Mouse (Mus musculus) limb, embryonic 11.5 days (tissue): ENCODE data around the gene Grip2. TPM values are rescaled to one million over a fixed set of nuclear protein-coding genes. Genes with fewer than 3 reads are reported as not detected.

Experiments used
- ATAC-seq: fragments of 200-750 bp; cut with Nextera tagmentation; 2 replicates; pipeline ENCODE4 v1.8.0; 2017; ENCODE audit warnings: low read depth; ENCODE audit not compliant: insufficient number of reproducible peaks, low FRiP score, low TSS enrichment
- DNase-seq: peaks from one replicate; pipeline ENCODE4 v3.0.0-alpha.2; 2015; ENCODE audit warnings: low spot score
- H3K27ac ChIP-seq: fragments of 300-500 bp; sonication (generic); replicated peaks from 2 replicates; pipeline ENCODE4 v1.5.1; 2014; ENCODE audit warnings: low read depth, mild to moderate bottlenecking, low read length
- H3K27me3 ChIP-seq: fragments of 300-500 bp; sonication (generic); 2 replicates; pipeline ENCODE4 v1.6.1; 2014; ENCODE audit warnings: mild to moderate bottlenecking, low read length, mixed read lengths; ENCODE audit not compliant: control insufficient read depth, insufficient read depth
- H3K36me3 ChIP-seq: fragments of 300-500 bp; sonication (generic); 2 replicates; pipeline ENCODE4 v1.6.1; 2014; ENCODE audit warnings: mild to moderate bottlenecking, low read length, moderate library complexity, mixed read lengths; ENCODE audit not compliant: control insufficient read depth, insufficient read depth
- H3K4me1 ChIP-seq: fragments of 300-500 bp; sonication (generic); 2 replicates; pipeline ENCODE4 v1.6.1; 2014; ENCODE audit warnings: low read length, mixed read lengths; ENCODE audit not compliant: control insufficient read depth, insufficient read depth
- H3K4me2 ChIP-seq: fragments of 300-500 bp; sonication (generic); 2 replicates; pipeline ENCODE4 v1.6.1; 2014; ENCODE audit warnings: low read depth, mild to moderate bottlenecking, moderate library complexity; ENCODE audit not compliant: severe bottlenecking
- H3K4me3 ChIP-seq: fragments of 300-500 bp; sonication (generic); 2 replicates; pipeline ENCODE4 v1.5.1; 2014; ENCODE audit warnings: low read depth, low read length
- H3K9ac ChIP-seq: fragments of 300-500 bp; sonication (generic); 2 replicates; pipeline ENCODE4 v1.6.1; 2014; ENCODE audit warnings: mild to moderate bottlenecking, low read length
- H3K9me3 ChIP-seq: fragments of 300-500 bp; sonication (generic); 2 replicates; pipeline ENCODE4 v1.6.1; 2016; ENCODE audit warnings: low read length; ENCODE audit not compliant: control insufficient read depth
- WGBS: fragments of 180-500 bp; shearing (Covaris S2); extraction: QIAGEN DNeasy Blood & Tissue Kit; methylation state at CpG from one replicate; pipeline ENCODE4 v1.1.7; 2014; 5-methylcytosine and 5-hydroxymethylcytosine counted together
- polyA plus RNA-seq: library from polyadenylated mRNA; unstranded; fragments of >200 nt; fragmentation: Nextera tagmentation; extraction: Ambion mirVana; gene quantifications from 2 replicates; pipeline ENCODE4 v1.2.1, GENCODE M21; 2014

Grip2 gene
- polyA plus RNA-seq, 1 experiment from 2014 or later, result 0.16 TPM

DNA sequence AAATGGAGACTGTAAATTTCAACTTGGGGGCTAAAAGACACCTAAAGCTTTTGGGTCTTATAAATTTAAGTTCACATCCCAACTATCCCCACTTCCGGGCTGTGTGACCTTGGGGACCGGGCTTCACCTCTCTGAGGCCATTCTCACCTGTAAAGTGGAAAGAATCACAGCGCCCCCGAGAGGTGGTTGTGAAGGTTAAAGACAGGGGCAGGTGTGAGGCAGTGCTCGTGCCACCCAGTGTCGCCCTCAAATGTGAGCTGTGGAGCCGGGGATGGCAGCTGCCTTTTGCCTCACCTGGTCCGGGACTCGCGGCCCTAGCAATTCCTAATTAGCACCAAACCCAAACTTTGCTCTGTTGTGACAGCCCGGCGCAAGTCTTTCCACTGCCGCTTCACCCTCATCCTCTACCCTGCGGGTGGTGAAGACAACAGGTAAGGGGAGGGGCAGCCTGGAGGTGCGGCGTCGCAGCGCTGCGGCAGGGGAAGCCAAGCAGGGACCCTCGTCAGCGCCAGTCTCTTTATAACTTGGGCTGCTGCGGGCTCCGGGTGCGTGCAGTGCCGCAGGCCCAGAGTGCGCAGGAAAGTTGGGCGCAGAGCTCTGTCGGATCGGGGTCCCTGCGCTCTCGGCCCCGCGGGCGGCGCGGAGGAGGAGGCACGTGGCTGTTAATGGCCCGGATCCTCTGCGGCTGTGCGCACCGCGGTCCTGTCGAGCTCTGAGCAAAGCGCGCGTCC, 16.0 kb upstream of the Grip2 start:
- Histone ChIP-seq H3K4me2 (peak overlapping the region; percentile 85), H3K36me3 (no peaks in the 10 kb centered on the region), H3K9me3 (no peaks in the 10 kb centered on the region), H3K27ac (no peak overlapping the region), H3K27me3 (peaks cover 49% of the 10 kb centered on the region), H3K4me1 (peaks cover 10% of the 10 kb centered on the region), H3K9ac (no peak overlapping the region), H3K4me3 (peak overlapping the region; percentile 32)
- ATAC-seq, result no peak
- WGBS, result 3% methylated on average over 39 of the region's 46 CpGs
- peak; percentile 38 for DNase-seq

- WGBS, result 7% methylated on average over 23 of the region's 23 CpGs
- Histone ChIP-seq H3K9me3 (no peaks in the 10 kb centered on the region), H3K4me3 (no peak overlapping the region), H3K36me3 (no peaks in the 10 kb centered on the region), H3K9ac (no peak overlapping the region), H3K4me1 (peaks cover 10% of the 10 kb centered on the region), H3K27me3 (peaks cover 35% of the 10 kb centered on the region), H3K27ac (no peak overlapping the region), H3K4me2 (no peak overlapping the region)
- DNase-seq (peak; percentile 92), ATAC-seq (no peak)
These were observed 12.2 kb upstream of the Grip2 start for GRCm38 (mm10) chr6:91839010-91839871.

GRCm38 (mm10) chr6:91832863-91833440, 5.9 kb upstream of the Grip2 start:
- WGBS, result 40% methylated on average over 3 of the region's 3 CpGs
- Histone ChIP-seq H3K9ac (no peak overlapping the region), H3K36me3 (no peaks in the 10 kb centered on the region), H3K4me1 (no peaks in the 10 kb centered on the region), H3K27me3 (no peaks in the 10 kb centered on the region), H3K4me3 (no peak overlapping the region), H3K4me2 (no peak overlapping the region), H3K27ac (no peak overlapping the region), H3K9me3 (no peaks in the 10 kb centered on the region)
- no peak for ATAC-seq
- DNase-seq, result no peak

DNA sequence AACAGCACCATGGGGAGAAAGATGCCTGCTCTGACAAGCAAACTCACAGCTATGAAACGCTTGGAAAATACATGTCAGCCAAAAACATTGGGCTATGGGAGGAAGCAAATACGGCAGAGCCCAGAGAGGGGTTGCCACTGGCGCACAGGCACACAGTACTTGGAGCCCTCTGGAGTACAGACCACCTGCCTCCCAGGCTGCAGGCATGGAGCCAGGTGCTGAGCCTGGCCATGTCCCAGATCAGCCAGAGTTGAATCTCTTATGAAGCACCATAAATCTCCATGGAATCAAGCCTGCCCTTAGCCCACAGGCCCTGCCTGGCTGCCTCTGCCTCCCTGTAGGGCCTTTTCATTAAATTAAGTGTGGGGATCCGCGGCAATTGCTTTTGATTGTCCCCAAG, 876 bp upstream of the Grip2 start:
- no peaks in the 10 kb centered on the region for H3K4me1 ChIP-seq
- no peaks in the 10 kb centered on the region for H3K9me3 ChIP-seq
- ATAC-seq, result no peak
- H3K36me3 ChIP-seq, result no peaks in the 10 kb centered on the region
- 80% methylated on average over 5 of the region's 5 CpGs for WGBS
- H3K27me3 ChIP-seq, result no peaks in the 10 kb centered on the region
- DNase-seq, result no peak
- H3K4me3 ChIP-seq, result no peak overlapping the region
- no peak overlapping the region for H3K4me2 ChIP-seq
- H3K27ac ChIP-seq, result no peak overlapping the region
- no peak overlapping the region for H3K9ac ChIP-seq

GRCm38 (mm10) chr6:91818271-91818670, 8.8 kb downstream of the Grip2 start:
- 87% methylated on average over 8 of the region's 8 CpGs for WGBS
- no peak overlapping the region for H3K27ac ChIP-seq
- ATAC-seq (no peak), DNase-seq (no peak)
- no peaks in the 10 kb centered on the region for H3K9me3 ChIP-seq
- H3K9ac ChIP-seq, result no peak overlapping the region
- no peaks in the 10 kb centered on the region for H3K27me3 ChIP-seq
- H3K4me1 ChIP-seq, result no peaks in the 10 kb centered on the region
- no peak overlapping the region for H3K4me2 ChIP-seq
- H3K4me3 ChIP-seq, result no peak overlapping the region
- H3K36me3 ChIP-seq, result no peaks in the 10 kb centered on the region

- H3K9me3 ChIP-seq, result no peaks in the 10 kb centered on the region
- H3K27me3 ChIP-seq, result no peaks in the 10 kb centered on the region
- H3K27ac ChIP-seq, result no peak overlapping the region
- no peak overlapping the region for H3K4me2 ChIP-seq
- DNase-seq, result no peak
- no peaks in the 10 kb centered on the region for H3K36me3 ChIP-seq
- no peak overlapping the region for H3K9ac ChIP-seq
- H3K4me1 ChIP-seq, result no peaks in the 10 kb centered on the region
- 78% methylated on average over 6 of the region's 6 CpGs for WGBS
- H3K4me3 ChIP-seq, result no peak overlapping the region
- no peak for ATAC-seq
These were observed 11.1 kb downstream of the Grip2 start for GRCm38 (mm10) chr6:91815976-91816375.

DNA sequence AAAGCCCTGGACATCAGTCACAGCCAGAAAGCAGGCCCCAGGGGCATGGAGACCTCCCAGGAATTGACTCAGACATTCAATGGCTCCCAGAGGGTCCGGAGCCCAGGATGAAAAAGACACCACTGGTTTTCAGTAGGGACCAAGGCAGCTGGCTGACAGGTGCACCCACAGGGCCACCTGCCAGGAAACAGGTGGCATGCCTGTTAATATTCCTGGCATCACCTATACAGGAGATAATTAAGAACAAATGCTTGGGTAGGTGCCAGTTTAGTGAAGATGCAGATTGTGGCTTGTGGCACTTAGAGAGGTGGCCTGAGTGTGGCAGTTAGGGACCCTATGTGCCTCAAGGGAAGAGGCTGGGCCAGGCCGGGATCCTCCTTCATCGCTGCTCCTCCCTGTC, 13.4 kb downstream of the Grip2 start:
- WGBS, result 83% methylated on average over 3 of the region's 3 CpGs
- Histone ChIP-seq H3K9ac (no peak overlapping the region), H3K27ac (no peak overlapping the region), H3K4me1 (no peaks in the 10 kb centered on the region), H3K4me3 (no peak overlapping the region), H3K36me3 (no peaks in the 10 kb centered on the region), H3K27me3 (peaks cover 2% of the 10 kb centered on the region; the same call in 1 of the 2 replicates), H3K4me2 (no peak overlapping the region), H3K9me3 (no peaks in the 10 kb centered on the region)
- DNase-seq (no peak), ATAC-seq (no peak)

DNA sequence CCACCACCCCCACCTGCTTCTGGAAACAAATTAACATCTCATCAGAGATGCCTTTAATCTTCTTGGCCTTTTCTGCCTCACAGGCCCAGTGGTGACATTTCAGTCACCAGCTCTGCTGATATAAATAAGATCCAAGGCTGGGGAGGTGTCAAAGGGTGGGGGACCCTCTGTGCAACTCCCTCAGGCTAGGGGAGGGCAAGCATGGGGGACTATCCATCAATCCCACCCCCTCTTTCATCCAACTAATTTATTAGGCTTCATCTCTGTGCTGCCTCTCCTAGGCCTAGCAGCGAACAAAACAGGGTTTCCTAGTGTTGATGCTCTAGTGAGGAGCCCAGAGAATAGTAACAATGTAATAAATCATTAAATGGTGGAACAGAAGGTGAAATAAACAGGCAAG, 17.0 kb downstream of the Grip2 start:
- no peaks in the 10 kb centered on the region for H3K36me3 ChIP-seq
- H3K4me1 ChIP-seq, result 0 out of 2 replicates have a peak, but pooled peaks cover 6% of the 10 kb centered on the region
- no peak overlapping the region for H3K4me3 ChIP-seq
- H3K27me3 ChIP-seq, result peaks cover 25% of the 10 kb centered on the region
- 3% methylated on average over 1 of the region's 1 CpGs for WGBS
- H3K9me3 ChIP-seq, result no peaks in the 10 kb centered on the region
- DNase-seq (no peak), ATAC-seq (no peak)
- no peak overlapping the region for H3K27ac ChIP-seq
- H3K4me2 ChIP-seq, result no peak overlapping the region
- no peak overlapping the region for H3K9ac ChIP-seq
